Mouse (Mus musculus): Measurements from ENCODE around the gene H2-T24. TPM values are rescaled to one million over a fixed set of nuclear protein-coding genes. Genes with fewer than 3 reads are reported as not detected.
A peak's percentile ranks its signal among the peaks of the same experiment; 100 is the strongest.
"Not testable (repeated sequence)": the region's sequence is repeated elsewhere in the genome, so short reads cannot be mapped to it uniquely, and the experiment has no call there.

Gene H2-T24
- polyA plus RNA-seq, 1 experiment from 2014 or later = 1.4 TPM

- not testable (repeated sequence) for H3K9ac ChIP-seq (ENCODE audit: low read depth, low read length); H3K4me1 ChIP-seq (replicated peaks; ENCODE audit: control insufficient read depth, insufficient read depth, low read length); H3K9me3 ChIP-seq (ENCODE audit: control insufficient read depth); H3K36me3 ChIP-seq (ENCODE audit: control insufficient read depth, insufficient read depth); H3K27ac ChIP-seq (ENCODE audit: low read depth, low read length); H3K4me3 ChIP-seq (ENCODE audit: low read depth, low read length); H3K27me3 ChIP-seq (replicated peaks; ENCODE audit: control insufficient read depth, insufficient read depth, low read length); H3K4me2 ChIP-seq (replicated peaks; ENCODE audit: low read depth); ATAC-seq
- WGBS = 85% methylated on average over 13 of the region's 13 CpGs
Observed at GRCm38 (mm10) chr17:36036126-36036525, 15.8 kb upstream of the H2-T24 start.

- H3K4me1 ChIP-seq (replicated peaks; ENCODE audit: control insufficient read depth, insufficient read depth, low read length); H3K4me2 ChIP-seq (replicated peaks; ENCODE audit: low read depth); H3K27me3 ChIP-seq (replicated peaks; ENCODE audit: control insufficient read depth, insufficient read depth, low read length); H3K27ac ChIP-seq (ENCODE audit: low read depth, low read length); H3K4me3 ChIP-seq (ENCODE audit: low read depth, low read length); H3K9me3 ChIP-seq (ENCODE audit: control insufficient read depth); H3K9ac ChIP-seq (ENCODE audit: low read depth, low read length); H3K36me3 ChIP-seq (ENCODE audit: control insufficient read depth, insufficient read depth): not testable (repeated sequence)
- ATAC-seq = peak; percentile 50
- peak; percentile 69 for TF ChIP-seq CTCF (IDR thresholded peaks at IDR 0.05; ENCODE audit: low read depth)
- WGBS = 10% methylated on average over 3 of the region's 3 CpGs
Observed at GRCm38 (mm10) chr17:36035010-36035638, 14.8 kb upstream of the H2-T24 start.

GRCm38 (mm10) chr17:36034524-36034923, 14.2 kb upstream of the H2-T24 start:
- H3K4me3 ChIP-seq (ENCODE audit: low read depth, low read length); H3K9me3 ChIP-seq (ENCODE audit: control insufficient read depth); H3K27ac ChIP-seq (ENCODE audit: low read depth, low read length); H3K27me3 ChIP-seq (replicated peaks; ENCODE audit: control insufficient read depth, insufficient read depth, low read length); H3K9ac ChIP-seq (ENCODE audit: low read depth, low read length); H3K4me1 ChIP-seq (replicated peaks; ENCODE audit: control insufficient read depth, insufficient read depth, low read length); H3K36me3 ChIP-seq (ENCODE audit: control insufficient read depth, insufficient read depth); H3K4me2 ChIP-seq (replicated peaks; ENCODE audit: low read depth); ATAC-seq: not testable (repeated sequence)
- WGBS = 42% methylated on average over 3 of the region's 3 CpGs

- 1% methylated on average over 25 of the region's 25 CpGs for WGBS
Observed at GRCm38 (mm10) chr17:36032351-36032875, 12.1 kb upstream of the H2-T24 start, which contains the start of gene H2-T23. Gene H2-T23, minus strand, starts transcription at chr17:36032855.

GRCm38 (mm10) chr17:36031583-36032331, 11.4 kb upstream of the H2-T24 start:
- H3K27me3 ChIP-seq (replicated peaks; ENCODE audit: control insufficient read depth, insufficient read depth, low read length); H3K4me1 ChIP-seq (replicated peaks; ENCODE audit: control insufficient read depth, insufficient read depth, low read length); H3K36me3 ChIP-seq (ENCODE audit: control insufficient read depth, insufficient read depth); H3K9me3 ChIP-seq (ENCODE audit: control insufficient read depth): not testable (repeated sequence)
- H3K9ac ChIP-seq (ENCODE audit: low read depth, low read length) = peak overlapping the region; percentile 46; the same call in 1 of the 2 replicates
- H3K4me3 ChIP-seq (ENCODE audit: low read depth, low read length) = peak overlapping the region; percentile 59
- H3K27ac ChIP-seq (ENCODE audit: low read depth, low read length) = peak overlapping the region; percentile 77
- WGBS = 4% methylated on average over 40 of the region's 40 CpGs
- peak; percentile 68 for TF ChIP-seq CTCF (IDR thresholded peaks at IDR 0.05; ENCODE audit: low read depth)
- H3K4me2 ChIP-seq (replicated peaks; ENCODE audit: low read depth) = peak overlapping the region; percentile 89
- peak; percentile 62 for ATAC-seq

More at GRCm38 (mm10) chr17:36032351-36032875, 12.1 kb upstream of the H2-T24 start, which contains the start of gene H2-T23:
- peak; percentile 67 for ATAC-seq
- not testable (repeated sequence) for H3K36me3 ChIP-seq (ENCODE audit: control insufficient read depth, insufficient read depth); H3K9me3 ChIP-seq (ENCODE audit: control insufficient read depth); H3K27me3 ChIP-seq (replicated peaks; ENCODE audit: control insufficient read depth, insufficient read depth, low read length); H3K4me1 ChIP-seq (replicated peaks; ENCODE audit: control insufficient read depth, insufficient read depth, low read length)
- peak within 1 kb of the TSS; percentile 77 for H3K27ac ChIP-seq (ENCODE audit: low read depth, low read length)
- H3K4me2 ChIP-seq (replicated peaks; ENCODE audit: low read depth) = peak within 1 kb of the TSS; percentile 89
- peak within 1 kb of the TSS; percentile 59 for H3K4me3 ChIP-seq (ENCODE audit: low read depth, low read length)
- H3K9ac ChIP-seq (ENCODE audit: low read depth, low read length) = peak within 1 kb of the TSS; percentile 46

- WGBS = 64% methylated on average over 8 of the region's 8 CpGs
- H3K9me3 ChIP-seq (ENCODE audit: control insufficient read depth); H3K9ac ChIP-seq (ENCODE audit: low read depth, low read length); H3K27me3 ChIP-seq (replicated peaks; ENCODE audit: control insufficient read depth, insufficient read depth, low read length); ATAC-seq; H3K4me1 ChIP-seq (replicated peaks; ENCODE audit: control insufficient read depth, insufficient read depth, low read length); H3K36me3 ChIP-seq (ENCODE audit: control insufficient read depth, insufficient read depth); H3K27ac ChIP-seq (ENCODE audit: low read depth, low read length): not testable (repeated sequence)
- H3K4me3 ChIP-seq (ENCODE audit: low read depth, low read length) = peak overlapping the region; percentile 59
- H3K4me2 ChIP-seq (replicated peaks; ENCODE audit: low read depth) = peak overlapping the region; percentile 89
Observed at GRCm38 (mm10) chr17:36030703-36031582, 10.6 kb upstream of the H2-T24 start.

- H3K9me3 ChIP-seq (ENCODE audit: control insufficient read depth); H3K27ac ChIP-seq (ENCODE audit: low read depth, low read length); H3K27me3 ChIP-seq (replicated peaks; ENCODE audit: control insufficient read depth, insufficient read depth, low read length); H3K4me1 ChIP-seq (replicated peaks; ENCODE audit: control insufficient read depth, insufficient read depth, low read length); H3K9ac ChIP-seq (ENCODE audit: low read depth, low read length); ATAC-seq; H3K36me3 ChIP-seq (ENCODE audit: control insufficient read depth, insufficient read depth); H3K4me3 ChIP-seq (ENCODE audit: low read depth, low read length); H3K4me2 ChIP-seq (replicated peaks; ENCODE audit: low read depth): not testable (repeated sequence)
- 61% methylated on average over 2 of the region's 4 CpGs for WGBS
Observed at GRCm38 (mm10) chr17:36030046-36030702, 9.8 kb upstream of the H2-T24 start.
